Mouse (Mus musculus) stomach, postnatal 0 days (tissue): Measurements from ENCODE around the gene Znrf4. TPM values are rescaled to one million over a fixed set of nuclear protein-coding genes. Genes with fewer than 3 reads are reported as not detected.
A peak's percentile ranks its signal among the peaks of the same experiment; 100 is the strongest.

Experiments
- ATAC-seq: fragments of 200-750 bp; cut with Nextera tagmentation; 2 replicates; pipeline ENCODE4 v1.8.0; 2017; ENCODE audit not compliant: low FRiP score, low TSS enrichment
- DNase-seq: peaks from one replicate; pipeline ENCODE4 v3.0.0-alpha.2; 2016; ENCODE audit warnings: low spot score
- H3K27ac ChIP-seq: fragments of 300-500 bp; sonication (generic); replicated peaks from 2 replicates; pipeline ENCODE4 v1.5.1; 2014; ENCODE audit warnings: mild to moderate bottlenecking, control low read depth
- H3K27me3 ChIP-seq: fragments of 300-500 bp; sonication (generic); 2 replicates; pipeline ENCODE4 v1.6.1; 2014; ENCODE audit warnings: low read length; ENCODE audit not compliant: control insufficient read depth, insufficient read depth
- H3K36me3 ChIP-seq: fragments of 300-500 bp; sonication (generic); 2 replicates; pipeline ENCODE4 v1.6.1; 2014; ENCODE audit warnings: low read length, mixed read lengths; ENCODE audit not compliant: control insufficient read depth, insufficient read depth
- H3K4me1 ChIP-seq: fragments of 300-500 bp; sonication (generic); replicated peaks from 2 replicates; pipeline ENCODE4 v1.6.1; 2014; ENCODE audit warnings: antibody characterized with exemption; ENCODE audit not compliant: control insufficient read depth, insufficient read depth
- H3K4me2 ChIP-seq: fragments of 300-500 bp; sonication (generic); replicated peaks from 2 replicates; pipeline ENCODE4 v1.6.1; 2014; ENCODE audit warnings: low read depth, mild to moderate bottlenecking, control low read depth, moderate library complexity
- H3K4me3 ChIP-seq: fragments of 300-500 bp; sonication (generic); 2 replicates; pipeline ENCODE4 v1.5.1; 2014; ENCODE audit warnings: low read depth, low read length, control low read depth
- H3K9ac ChIP-seq: fragments of 300-500 bp; sonication (generic); 2 replicates; pipeline ENCODE4 v1.6.1; 2014; ENCODE audit warnings: mild to moderate bottlenecking, low read length, control low read depth, mixed read lengths
- H3K9me3 ChIP-seq: fragments of 300-500 bp; sonication (generic); 2 replicates; pipeline ENCODE4 v1.6.1; 2016; ENCODE audit warnings: low read length; ENCODE audit not compliant: control insufficient read depth
- CTCF ChIP-seq: IDR thresholded peaks from 2 replicates; pipeline ENCODE4 v1.5.1; 2016; ENCODE audit warnings: antibody characterized with exemption, low read depth, mild to moderate bottlenecking, moderate library complexity
- EP300 ChIP-seq: optimal IDR thresholded peaks from 2 replicates; pipeline ENCODE3; 2016; ENCODE audit warnings: antibody characterized with exemption
- WGBS: fragments of 180-500 bp; shearing (Covaris S2); extraction: QIAGEN DNeasy Blood & Tissue Kit; methylation state at CpG from one replicate; pipeline ENCODE4 v1.1.7; 2014; 5-methylcytosine and 5-hydroxymethylcytosine counted together
- polyA plus RNA-seq: library from polyadenylated mRNA; unstranded; fragments of >200 nt; fragmentation: Nextera tagmentation; extraction: Ambion mirVana; gene quantifications from 2 replicates; pipeline ENCODE4 v1.2.1, GENCODE M21; 2015

The Znrf4 gene
- polyA plus RNA-seq, 1 experiment from 2014 or later, result not detected

- Histone ChIP-seq H3K4me1 (no peaks in the 10 kb centered on the region), H3K4me3 (no peak overlapping the region), H3K9me3 (no peaks in the 10 kb centered on the region), H3K4me2 (no peak overlapping the region), H3K9ac (no peak overlapping the region), H3K27ac (no peak overlapping the region), H3K27me3 (peaks cover 23% of the 10 kb centered on the region; the same call in 1 of the 2 replicates), H3K36me3 (no peaks in the 10 kb centered on the region)
- DNase-seq (no peak), ATAC-seq (no peak)
- WGBS, result 24% methylated on average over 27 of the region's 27 CpGs
- TF ChIP-seq EP300 (no peak), CTCF (no peak)
Observed at GRCm38 (mm10) chr17:56510473-56510969, 1.7 kb downstream of the Znrf4 start.

GRCm38 (mm10) chr17:56509707-56510472 lies 2.3 kb downstream of the Znrf4 start:
- Histone ChIP-seq H3K4me2 (no peak overlapping the region), H3K9ac (no peak overlapping the region), H3K9me3 (no peaks in the 10 kb centered on the region), H3K27ac (no peak overlapping the region), H3K4me3 (no peak overlapping the region), H3K4me1 (no peaks in the 10 kb centered on the region), H3K27me3 (peaks cover 23% of the 10 kb centered on the region; the same call in 1 of the 2 replicates), H3K36me3 (no peaks in the 10 kb centered on the region)
- WGBS, result 11% methylated on average over 31 of the region's 37 CpGs
- ATAC-seq (no peak), DNase-seq (peak; percentile 45)
- TF ChIP-seq EP300 (no peak), CTCF (no peak)

GRCm38 (mm10) chr17:56509021-56509640 lies 3.1 kb downstream of the Znrf4 start:
- no peak for DNase-seq
- WGBS, result 54% methylated on average over 10 of the region's 10 CpGs
- Histone ChIP-seq H3K9me3 (no peaks in the 10 kb centered on the region), H3K27ac (no peak overlapping the region), H3K4me3 (no peak overlapping the region), H3K9ac (no peak overlapping the region), H3K4me2 (no peak overlapping the region), H3K27me3 (peaks cover 23% of the 10 kb centered on the region; the same call in 1 of the 2 replicates), H3K36me3 (no peaks in the 10 kb centered on the region), H3K4me1 (no peaks in the 10 kb centered on the region)
- no peak for TF ChIP-seq CTCF
- no peak for TF ChIP-seq EP300
- no peak for ATAC-seq

GRCm38 (mm10) chr17:56507161-56508068 lies 4.8 kb downstream of the Znrf4 start:
- peak; percentile 97 for ATAC-seq
- under 1% methylated on average over 40 of the region's 42 CpGs for WGBS
- no peak for TF ChIP-seq CTCF
- no peak for TF ChIP-seq EP300

GRCm38 (mm10) chr17:56506417-56507065 lies 5.7 kb downstream of the Znrf4 start:
- 50% methylated on average over 15 of the region's 15 CpGs for WGBS
- peak overlapping the region; percentile 86; the same call in 1 of the 2 replicates for H3K27ac ChIP-seq
- no peaks in the 10 kb centered on the region for H3K36me3 ChIP-seq
- peak overlapping the region; percentile 99 for H3K4me2 ChIP-seq
- H3K27me3 ChIP-seq, result peaks cover 12% of the 10 kb centered on the region; the same call in 1 of the 2 replicates
- H3K4me3 ChIP-seq, result peak overlapping the region; percentile 56
- H3K9me3 ChIP-seq, result no peaks in the 10 kb centered on the region
- 0 out of 2 replicates have a peak overlapping the region, but pooled peaks have one; percentile 74 for H3K9ac ChIP-seq
- DNase-seq, result no peak
- TF ChIP-seq EP300, result no peak
- no peak for TF ChIP-seq CTCF
- H3K4me1 ChIP-seq, result no peaks in the 10 kb centered on the region
- ATAC-seq, result no peak

More at GRCm38 (mm10) chr17:56507161-56508068, 4.8 kb downstream of the Znrf4 start:
- DNase-seq, result peak; percentile 95
- H3K27me3 ChIP-seq, result peaks cover 21% of the 10 kb centered on the region; the same call in 1 of the 2 replicates
- no peaks in the 10 kb centered on the region for H3K4me1 ChIP-seq
- peak overlapping the region; percentile 56 for H3K4me3 ChIP-seq
- H3K4me2 ChIP-seq, result peak overlapping the region; percentile 99
- H3K27ac ChIP-seq, result peak overlapping the region; percentile 86
- peak overlapping the region; percentile 74 for H3K9ac ChIP-seq
- H3K36me3 ChIP-seq, result no peaks in the 10 kb centered on the region
- no peaks in the 10 kb centered on the region for H3K9me3 ChIP-seq
